Mouse (Mus musculus) colon, adult 2 months (tissue): ENCODE results near the gene Plin4. TPM values are rescaled to one million over a fixed set of nuclear protein-coding genes. Genes with fewer than 3 reads are reported as not detected.

ENCODE experiments used
- polyA plus RNA-seq: library from polyadenylated mRNA; depleted of rRNA; stranded (reverse); fragments of >200 nt; gene quantifications from 2 replicates; pipeline ENCODE4 v1.2.3, GENCODE M21; 2012; rRNA removed

Gene Plin4
- polyA plus RNA-seq: 19.6 and 23.9 TPM in 2 replicates

DNA sequence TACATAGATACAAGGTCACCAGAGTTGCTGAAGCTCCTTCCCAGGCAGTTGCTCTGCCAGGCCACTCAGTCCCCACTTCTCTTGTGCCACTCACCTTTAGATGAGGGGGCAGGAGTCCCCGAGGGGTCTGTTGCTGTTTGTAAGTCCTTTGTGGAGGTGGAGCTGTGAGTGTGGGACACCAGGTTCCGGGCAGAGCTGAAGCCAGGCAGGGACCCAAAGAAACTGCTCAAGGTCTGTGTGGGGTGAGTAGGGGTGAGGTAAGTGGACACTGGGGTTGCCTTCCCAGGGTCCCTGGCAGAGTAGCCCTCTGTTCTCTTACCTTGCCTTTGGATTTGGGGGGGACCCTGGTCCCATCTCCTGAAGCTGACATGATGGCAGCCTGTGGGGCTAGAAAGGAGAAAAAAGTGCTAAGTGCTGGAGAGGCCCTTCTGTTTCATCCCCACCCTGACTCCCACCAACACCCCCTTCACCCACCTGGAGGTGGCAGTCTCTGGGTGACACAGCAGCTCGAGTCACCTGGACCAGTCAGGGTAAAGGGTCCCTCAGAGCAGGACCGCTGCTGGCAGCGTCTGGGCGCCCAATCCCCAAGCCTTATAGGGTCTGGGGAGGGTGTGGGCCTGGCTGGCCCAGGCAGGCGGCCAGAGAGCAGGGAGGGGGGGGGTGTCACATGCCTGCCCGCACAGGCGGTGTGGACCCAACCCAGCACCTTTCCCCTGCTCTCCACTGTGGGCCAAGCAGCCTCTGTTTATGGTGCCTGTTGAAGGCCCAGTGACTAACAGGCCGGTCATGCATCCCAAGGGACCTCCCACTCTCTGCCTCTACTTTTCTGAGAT lies at the start of gene Plin4:
Plin4 (minus strand) TSS at position 585 of the 833 bp plus-strand sequence.

GRCm38 (mm10) chr17:56139858-56140595 lies 30.4 kb upstream of the Plin4 start, which contains the start of gene Sema6b:
TSS of gene Sema6b (minus strand) at chr17:56140343.

DNA sequence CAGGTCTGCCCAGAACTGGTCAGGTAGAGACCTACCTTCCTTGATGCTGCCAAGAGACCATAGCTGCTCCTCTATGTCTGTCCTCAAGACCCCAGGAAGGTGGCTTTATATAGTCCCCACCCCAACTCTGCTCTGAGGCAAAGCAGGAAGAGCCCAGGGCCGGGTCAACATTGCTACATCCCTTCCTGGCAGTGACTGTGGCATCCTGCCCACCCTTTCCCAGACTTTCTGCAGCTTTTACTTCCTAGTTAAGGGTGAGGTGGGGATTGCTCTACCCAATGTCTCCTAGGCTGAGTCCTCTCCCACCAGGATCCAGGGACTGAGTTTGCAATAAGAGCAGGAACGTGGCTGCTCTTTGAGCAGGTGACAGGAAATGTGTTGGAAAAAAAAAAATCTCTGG lies 12.2 kb upstream of the Plin4 start, which contains the start of gene Lrg1:
Lrg1 (minus strand) TSS at position 176 of the 400 bp plus-strand sequence.

GRCm38 (mm10) chr17:56117251-56117710 lies 7.7 kb upstream of the Plin4 start, which contains the start of gene Plin5:
TSS of gene Plin5 (minus strand) at chr17:56117596.

GRCm38 (mm10) chr17:56078880-56079795 lies 30.5 kb downstream of the Plin4 start, which contains the start of gene Hdgfl2:
TSS of gene Hdgfl2 (plus strand) at chr17:56079634.

DNA sequence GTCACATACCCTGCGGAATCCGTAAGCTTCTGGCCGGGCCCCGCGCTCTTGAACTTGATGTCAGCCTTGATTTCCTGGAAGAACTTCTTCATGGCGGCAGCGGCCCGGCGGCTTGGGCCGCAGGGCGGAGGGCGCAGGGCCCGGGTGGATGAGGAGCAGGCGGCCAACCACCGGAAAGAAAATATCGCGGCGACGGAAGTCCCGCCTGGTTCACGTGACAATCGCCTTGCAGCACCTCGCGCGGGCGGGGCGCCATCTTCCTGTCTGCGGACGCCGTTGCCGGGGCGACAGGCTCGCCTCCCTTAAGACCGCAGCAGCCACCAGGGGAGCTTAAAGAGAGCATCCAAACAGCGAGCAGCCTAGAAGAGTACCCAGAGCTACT lies 34.8 kb downstream of the Plin4 start, which contains the start of gene Ubxn6:
Ubxn6 (minus strand) TSS at position 202 of the 382 bp plus-strand sequence.

Other genes with a start within 250 kb of the Plin4 start
- 0.27 and 0.41 TPM in 2 replicates for gene Zfp119a, start 230.9 kb downstream of the Plin4 start, polyA plus RNA-seq
- 0.38 and 0.45 TPM in 2 replicates for gene Zfp959, start 217.7 kb downstream of the Plin4 start, polyA plus RNA-seq
- gene Zfp119b, start 160.3 kb downstream of the Plin4 start, polyA plus RNA-seq: 0.07 and 0.08 TPM in 2 replicates
- gene Ebi3, start 157.2 kb downstream of the Plin4 start, polyA plus RNA-seq: 5.3 and 6.3 TPM in 2 replicates
- 7.9 and 8.1 TPM in 2 replicates for gene Yju2, start 150.7 kb downstream of the Plin4 start, polyA plus RNA-seq
- 3.8 and 4.6 TPM in 2 replicates for gene Shd, start 139.3 kb downstream of the Plin4 start, polyA plus RNA-seq
- gene Fsd1, start 123.3 kb downstream of the Plin4 start, polyA plus RNA-seq: 1.3 and 1.6 TPM in 2 replicates
- 110 and 127 TPM in 2 replicates for gene Stap2, start 104.2 kb downstream of the Plin4 start, polyA plus RNA-seq
- gene Mpnd, start 104.1 kb downstream of the Plin4 start, polyA plus RNA-seq: 132 and 198 TPM in 2 replicates
- 64.4 and 75.5 TPM in 2 replicates for gene Sh3gl1, start 73.2 kb downstream of the Plin4 start, polyA plus RNA-seq
- 3.0 and 3.6 TPM in 2 replicates for gene Chaf1a, start 69.4 kb downstream of the Plin4 start, polyA plus RNA-seq
- 59.7 and 66.8 TPM in 2 replicates for gene Ubxn6, start 34.8 kb downstream of the Plin4 start, polyA plus RNA-seq
- 28.7 and 35.8 TPM in 2 replicates for gene Hdgfl2, start 30.2 kb downstream of the Plin4 start, polyA plus RNA-seq
- gene Plin5, start 7.8 kb upstream of the Plin4 start, polyA plus RNA-seq: 0.37 and 0.65 TPM in 2 replicates
- gene Lrg1, start 12.2 kb upstream of the Plin4 start, polyA plus RNA-seq: 14.3 and 21.9 TPM in 2 replicates
- 8.0 and 8.2 TPM in 2 replicates for gene Sema6b, start 30.5 kb upstream of the Plin4 start, polyA plus RNA-seq
- 13.1 and 13.6 TPM in 2 replicates for gene Tnfaip8l1, start 52.7 kb upstream of the Plin4 start, polyA plus RNA-seq
- 95.9 and 109 TPM in 2 replicates for gene Mydgf, start 74.1 kb upstream of the Plin4 start, polyA plus RNA-seq
- 47.5 and 53.8 TPM in 2 replicates for gene Dpp9, start 109.1 kb upstream of the Plin4 start, polyA plus RNA-seq
- 33.4 and 34.7 TPM in 2 replicates for gene Fem1a, start 147.0 kb upstream of the Plin4 start, polyA plus RNA-seq
- gene Ticam1, start 167.0 kb upstream of the Plin4 start, polyA plus RNA-seq: 42.4 and 48.5 TPM in 2 replicates
- gene Plin3, start 183.1 kb upstream of the Plin4 start, polyA plus RNA-seq: 49.5 and 51.8 TPM in 2 replicates
- not detected in 2 replicates for gene Arrdc5, start 190.5 kb upstream of the Plin4 start, polyA plus RNA-seq
- 14.5 and 15.3 TPM in 2 replicates for gene Uhrf1, start 193.5 kb upstream of the Plin4 start, polyA plus RNA-seq
- 39.1 and 44.1 TPM in 2 replicates for gene Kdm4b, start 216.3 kb upstream of the Plin4 start, polyA plus RNA-seq